Mouse (Mus musculus) hindlimb bud, embryonic 11.5 days (tissue): Measurements from ENCODE around the gene Phf11d.
"Not testable (repeated sequence)": the region's sequence is repeated elsewhere in the genome, so short reads cannot be mapped to it uniquely, and the experiment has no call there.

Source experiments
- DNase-seq: peaks from one replicate; pipeline ENCODE4 v3.0.0-alpha.2; 2012; ENCODE audit warnings: low read depth, low spot score; ENCODE audit errors: extremely low spot score

Phf11d gene

GRCm38 (mm10) chr14:59365244-59365644 is at the start of gene Phf11d:
Phf11d (minus strand) TSS chr14:59365470.
- DNase-seq = no peak

- DNase-seq = not testable (repeated sequence)
Measured at GRCm38 (mm10) chr14:59414979-59415378, 49.7 kb upstream of the Phf11d start.

- no peak for DNase-seq
Measured at GRCm38 (mm10) chr14:59396999-59397398, 31.7 kb upstream of the Phf11d start.

DNA sequence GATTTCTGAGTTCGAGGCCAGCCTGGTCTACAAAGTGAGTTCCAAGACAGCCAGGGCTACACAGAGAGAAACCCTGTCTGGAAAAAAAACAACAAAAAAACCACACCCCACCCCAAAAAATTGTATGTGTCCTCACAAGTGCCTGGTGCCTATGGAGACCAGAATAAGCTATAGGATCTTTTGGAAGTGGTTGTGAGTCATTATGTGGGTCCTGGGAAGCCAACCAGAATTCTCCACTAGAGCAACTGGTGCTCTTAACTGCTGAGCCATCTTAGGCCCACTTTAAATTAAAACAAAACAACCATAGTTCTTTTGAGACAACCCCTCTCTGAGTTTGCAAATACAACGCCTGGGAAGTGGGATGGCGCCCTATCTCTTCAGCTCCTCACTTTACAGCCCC is 30.0 kb upstream of the Phf11d start, which contains the start of gene Phf11c:
TSS of gene Phf11c (minus strand) at position 101 of the 400 bp plus-strand sequence.
- no peak for DNase-seq

- DNase-seq = not testable (repeated sequence)
Measured at GRCm38 (mm10) chr14:59390181-59390580, 24.9 kb upstream of the Phf11d start.

DNA sequence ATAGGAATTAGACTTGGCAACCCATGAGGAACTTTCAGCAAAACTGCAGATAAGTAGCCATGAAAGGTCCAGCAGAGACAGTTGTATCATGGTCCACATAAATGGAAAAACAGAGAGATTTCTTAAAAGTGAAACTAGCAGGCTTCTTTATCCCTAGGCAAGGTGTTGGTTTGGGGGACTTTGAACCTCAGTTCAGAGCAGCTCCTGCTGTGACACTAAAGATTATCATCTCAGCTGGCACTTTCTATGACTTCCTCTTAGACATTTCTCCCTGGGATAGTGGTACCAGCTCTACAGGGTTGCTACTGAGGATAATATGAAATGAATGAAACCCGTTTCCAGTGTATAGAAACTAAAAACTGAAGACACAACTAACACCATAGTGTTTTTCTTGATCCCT is 24.3 kb upstream of the Phf11d start:
- DNase-seq = no peak

- no peak for DNase-seq
Measured at GRCm38 (mm10) chr14:59370348-59371068, 5.2 kb upstream of the Phf11d start.

DNA sequence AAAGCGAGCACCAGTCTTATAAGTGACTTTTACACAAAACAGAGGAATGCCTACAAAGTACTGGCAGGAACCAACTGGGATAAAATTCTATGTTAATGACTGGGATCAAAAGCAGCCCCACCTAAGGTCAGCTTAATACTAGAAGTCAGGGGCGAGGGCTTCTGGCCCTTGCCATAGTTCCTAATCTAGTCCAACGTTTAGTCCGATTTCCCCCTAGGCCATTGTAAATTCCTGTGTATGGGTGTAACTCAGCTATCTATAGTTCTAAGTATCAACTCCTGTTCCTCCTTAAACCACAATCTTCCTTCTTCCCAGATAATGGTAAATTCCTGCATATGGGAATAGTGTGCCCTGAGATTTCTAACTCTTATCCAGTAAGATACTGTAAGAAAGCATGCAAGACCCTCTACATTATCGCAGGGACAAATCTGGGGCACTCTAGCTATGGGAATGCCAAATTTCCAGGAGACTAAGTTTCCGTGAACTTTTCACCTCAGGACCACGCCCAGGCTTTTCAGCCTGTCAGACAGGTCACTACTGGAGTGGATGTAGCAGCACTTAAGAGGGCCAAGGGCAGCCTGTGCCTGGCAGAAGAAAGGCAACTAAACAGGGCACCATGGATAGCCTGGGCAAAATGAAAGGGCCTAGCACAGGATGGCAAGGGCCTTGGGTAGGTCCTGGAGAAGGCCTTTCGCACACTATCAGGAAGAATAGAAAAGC is 1.3 kb upstream of the Phf11d start:
- DNase-seq = no peak

DNA sequence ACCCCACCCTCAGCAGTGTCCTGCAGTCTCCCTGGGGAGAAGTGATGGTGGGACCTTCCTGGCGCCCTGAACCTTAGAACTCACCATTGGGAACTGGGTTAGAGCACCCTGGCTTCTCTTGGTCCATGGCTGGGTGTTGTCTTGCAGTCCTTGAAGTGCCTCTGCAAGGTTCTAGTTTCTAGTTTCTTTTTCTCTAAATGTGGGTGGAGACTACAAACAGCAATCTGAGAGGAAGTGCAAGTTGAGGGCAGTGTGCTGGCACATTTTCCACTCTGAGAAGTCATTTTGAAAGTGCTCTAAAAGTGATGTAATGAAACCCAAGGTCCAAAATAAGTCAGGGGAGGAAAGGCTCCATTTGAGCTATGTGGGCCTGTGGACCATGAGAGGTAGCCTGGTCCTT is 24.1 kb downstream of the Phf11d start, which contains the start of gene Phf11b:
TSS of gene Phf11b (minus strand) at position 163 of the 400 bp plus-strand sequence.
- DNase-seq = not testable (repeated sequence)

DNA sequence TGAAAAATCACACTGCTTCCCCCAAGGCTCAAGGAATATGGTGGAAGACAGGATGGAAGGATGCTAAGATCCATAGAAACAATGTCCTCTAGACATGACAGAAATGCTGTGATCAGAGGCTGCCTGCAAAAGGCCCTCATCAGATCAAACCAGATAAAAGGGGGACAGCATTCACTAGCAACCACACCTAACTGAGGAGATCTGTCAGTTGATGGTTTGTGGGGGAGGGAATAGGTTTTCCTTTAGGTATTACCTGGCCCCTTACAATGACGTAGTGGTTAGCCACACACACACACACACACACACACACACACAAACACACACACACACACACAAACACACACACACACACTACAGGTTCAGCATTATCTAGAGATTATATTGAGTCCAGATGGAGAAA is 25.7 kb downstream of the Phf11d start:
- no peak for DNase-seq

- not testable (repeated sequence) for DNase-seq
Measured at GRCm38 (mm10) chr14:59336056-59336455, 29.2 kb downstream of the Phf11d start.

GRCm38 (mm10) chr14:59330499-59330898 is 34.8 kb downstream of the Phf11d start:
- not testable (repeated sequence) for DNase-seq

DNA sequence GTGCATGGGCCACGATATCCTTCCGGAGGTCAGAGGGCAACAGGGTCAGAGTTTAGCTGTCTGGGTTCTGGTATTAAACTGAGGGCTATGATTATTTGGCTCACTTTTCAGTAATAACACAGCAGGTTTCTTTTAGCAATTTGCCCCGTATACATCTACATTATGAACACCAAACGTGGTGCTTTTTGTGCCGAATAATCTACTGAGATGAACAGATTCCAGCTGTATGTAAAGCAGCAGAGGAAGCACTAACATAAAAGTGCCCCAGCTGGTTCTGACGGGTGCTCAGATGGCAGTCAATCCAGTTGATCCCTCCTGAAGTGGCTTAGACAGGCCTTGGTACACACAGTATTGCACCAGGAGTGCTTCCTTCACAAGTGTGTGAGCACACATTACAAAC is 45.3 kb downstream of the Phf11d start:
- not testable (repeated sequence) for DNase-seq

- DNase-seq = not testable (repeated sequence)
Measured at GRCm38 (mm10) chr14:59319036-59319435, 46.2 kb downstream of the Phf11d start.
